Mouse (Mus musculus): ENCODE data around the gene Gm10715. TPM values are rescaled to one million over a fixed set of nuclear protein-coding genes. Genes with fewer than 3 reads are reported as not detected.
"Not testable (repeated sequence)": the region's sequence is repeated elsewhere in the genome, so short reads cannot be mapped to it uniquely, and the experiment has no call there.

The Gm10715 gene
- total and polyA plus RNA-seq, 2 experiments: not detected

DNA sequence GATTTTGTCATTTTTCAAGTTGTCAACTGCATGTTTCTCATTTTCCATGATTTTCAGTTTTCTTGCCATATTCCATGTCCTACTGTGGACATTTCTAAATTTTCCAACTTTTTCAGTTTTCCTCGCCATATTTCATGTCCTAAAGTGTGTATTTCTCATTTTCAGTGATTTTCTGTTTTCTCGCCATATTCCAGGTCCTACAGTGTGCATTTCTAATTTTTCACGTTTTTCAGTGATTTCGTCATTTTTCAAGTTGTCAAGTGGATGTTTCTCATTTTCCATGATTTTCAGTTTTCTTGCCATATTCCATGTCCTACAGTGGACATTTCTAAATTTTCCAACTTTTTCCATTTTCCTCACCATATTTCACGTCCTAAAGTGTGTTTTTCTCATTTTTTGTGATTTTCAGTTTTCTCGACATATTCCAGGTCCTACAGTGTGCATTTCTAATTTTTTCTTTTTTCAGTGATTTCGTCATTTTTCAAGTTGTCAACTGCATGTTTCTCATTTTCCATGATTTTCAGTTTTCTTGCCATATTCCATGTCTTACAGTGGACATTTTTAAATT lies 24.5 kb upstream of the Gm10715 start:
- not testable (repeated sequence) for H3K4me3 ChIP-seq (ENCODE audit: insufficient read depth, low read depth, low read length); H3K79me2 ChIP-seq (ENCODE audit: control insufficient read depth, insufficient read depth, low read length); H3K36me3 ChIP-seq (ENCODE audit: control insufficient read depth, insufficient read depth, low read length); H3K9ac ChIP-seq (ENCODE audit: low read depth, low read length); H3K4me1 ChIP-seq (ENCODE audit: control insufficient read depth, insufficient read depth, low read length); DNase-seq (ENCODE audit: extremely low read depth, low read depth, low spot score); H3K27me3 ChIP-seq (ENCODE audit: control insufficient read depth, insufficient read depth, low read length); H3K27ac ChIP-seq (replicated peaks; ENCODE audit: insufficient read depth, low read depth, low read length)
- 86% methylated on average over 3 of the region's 7 CpGs for WGBS

- H3K27me3 ChIP-seq (ENCODE audit: control insufficient read depth, insufficient read depth, low read length); H3K4me3 ChIP-seq (ENCODE audit: insufficient read depth, low read depth, low read length); DNase-seq (ENCODE audit: extremely low read depth, low read depth, low spot score); H3K4me1 ChIP-seq (ENCODE audit: control insufficient read depth, insufficient read depth, low read length); H3K36me3 ChIP-seq (ENCODE audit: control insufficient read depth, insufficient read depth, low read length); H3K27ac ChIP-seq (replicated peaks; ENCODE audit: insufficient read depth, low read depth, low read length); H3K79me2 ChIP-seq (ENCODE audit: control insufficient read depth, insufficient read depth, low read length); H3K9ac ChIP-seq (ENCODE audit: low read depth, low read length): not testable (repeated sequence)
- WGBS: no CpG with 5 or more reads among the region's 11 CpGs
Observed at GRCm38 (mm10) chr9:3012733-3013279, 23.9 kb upstream of the Gm10715 start, which contains the start of gene Gm10721. TSS of gene Gm10721 (plus strand) at chr9:3013140.

- not testable (repeated sequence) for DNase-seq (ENCODE audit: extremely low read depth, low read depth, low spot score); H3K4me1 ChIP-seq (ENCODE audit: control insufficient read depth, insufficient read depth, low read length); H3K27me3 ChIP-seq (ENCODE audit: control insufficient read depth, insufficient read depth, low read length); H3K36me3 ChIP-seq (ENCODE audit: control insufficient read depth, insufficient read depth, low read length); H3K27ac ChIP-seq (replicated peaks; ENCODE audit: insufficient read depth, low read depth, low read length); H3K4me3 ChIP-seq (ENCODE audit: insufficient read depth, low read depth, low read length); H3K79me2 ChIP-seq (ENCODE audit: control insufficient read depth, insufficient read depth, low read length); H3K9ac ChIP-seq (ENCODE audit: low read depth, low read length)
- WGBS: 66% methylated on average over 5 of the region's 9 CpGs
Observed at GRCm38 (mm10) chr9:3015354-3015753, 21.3 kb upstream of the Gm10715 start, which contains the start of gene Gm10720. TSS of gene Gm10720 (plus strand) at chr9:3015654.

- not testable (repeated sequence) for DNase-seq (ENCODE audit: extremely low read depth, low read depth, low spot score); H3K9ac ChIP-seq (ENCODE audit: low read depth, low read length); H3K79me2 ChIP-seq (ENCODE audit: control insufficient read depth, insufficient read depth, low read length); H3K27ac ChIP-seq (replicated peaks; ENCODE audit: insufficient read depth, low read depth, low read length); H3K36me3 ChIP-seq (ENCODE audit: control insufficient read depth, insufficient read depth, low read length); H3K27me3 ChIP-seq (ENCODE audit: control insufficient read depth, insufficient read depth, low read length); H3K4me3 ChIP-seq (ENCODE audit: insufficient read depth, low read depth, low read length); H3K4me1 ChIP-seq (ENCODE audit: control insufficient read depth, insufficient read depth, low read length)
- 79% methylated on average over 6 of the region's 6 CpGs for whole genome bisulfite sequencing
Observed at GRCm38 (mm10) chr9:3015896-3016295, 20.8 kb upstream of the Gm10715 start.

DNA sequence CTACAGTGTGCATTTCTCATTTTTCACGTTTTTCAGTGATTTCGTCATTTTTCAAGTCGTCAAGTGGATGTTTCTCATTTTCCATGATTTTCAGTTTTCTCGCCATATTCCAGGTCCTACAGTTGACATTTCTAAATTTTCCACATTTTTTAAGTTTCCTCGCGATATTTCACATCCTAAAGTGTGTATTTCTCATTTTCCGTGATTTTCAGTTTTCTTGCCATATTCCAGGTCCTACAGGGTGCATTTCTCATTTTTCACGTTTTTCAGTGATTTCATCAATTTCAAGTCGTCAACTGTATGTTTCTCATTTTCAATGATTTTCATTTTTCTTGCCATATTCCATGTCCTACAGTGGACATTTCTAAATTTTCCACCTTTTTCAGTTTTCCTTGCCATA lies 19.6 kb upstream of the Gm10715 start, which contains the start of gene Gm10719:
Gm10719 (plus strand) TSS at position 301 of the 400 bp plus-strand sequence.
- not testable (repeated sequence) for H3K36me3 ChIP-seq (ENCODE audit: control insufficient read depth, insufficient read depth, low read length); DNase-seq (ENCODE audit: extremely low read depth, low read depth, low spot score); H3K27ac ChIP-seq (replicated peaks; ENCODE audit: insufficient read depth, low read depth, low read length); H3K9ac ChIP-seq (ENCODE audit: low read depth, low read length); H3K27me3 ChIP-seq (ENCODE audit: control insufficient read depth, insufficient read depth, low read length); H3K4me3 ChIP-seq (ENCODE audit: insufficient read depth, low read depth, low read length); H3K4me1 ChIP-seq (ENCODE audit: control insufficient read depth, insufficient read depth, low read length); H3K79me2 ChIP-seq (ENCODE audit: control insufficient read depth, insufficient read depth, low read length)
- WGBS: 69% methylated on average over 1 of the region's 9 CpGs

- H3K4me1 ChIP-seq (ENCODE audit: control insufficient read depth, insufficient read depth, low read length); H3K4me3 ChIP-seq (ENCODE audit: insufficient read depth, low read depth, low read length); H3K36me3 ChIP-seq (ENCODE audit: control insufficient read depth, insufficient read depth, low read length); H3K9ac ChIP-seq (ENCODE audit: low read depth, low read length); H3K79me2 ChIP-seq (ENCODE audit: control insufficient read depth, insufficient read depth, low read length); DNase-seq (ENCODE audit: extremely low read depth, low read depth, low spot score); H3K27me3 ChIP-seq (ENCODE audit: control insufficient read depth, insufficient read depth, low read length); H3K27ac ChIP-seq (replicated peaks; ENCODE audit: insufficient read depth, low read depth, low read length): not testable (repeated sequence)
- WGBS: 63% methylated on average over 9 of the region's 9 CpGs
Observed at GRCm38 (mm10) chr9:3018944-3019343, 17.7 kb upstream of the Gm10715 start.

- H3K27ac ChIP-seq (replicated peaks; ENCODE audit: insufficient read depth, low read depth, low read length); H3K79me2 ChIP-seq (ENCODE audit: control insufficient read depth, insufficient read depth, low read length); H3K36me3 ChIP-seq (ENCODE audit: control insufficient read depth, insufficient read depth, low read length); H3K27me3 ChIP-seq (ENCODE audit: control insufficient read depth, insufficient read depth, low read length); DNase-seq (ENCODE audit: extremely low read depth, low read depth, low spot score); H3K4me1 ChIP-seq (ENCODE audit: control insufficient read depth, insufficient read depth, low read length); H3K9ac ChIP-seq (ENCODE audit: low read depth, low read length); H3K4me3 ChIP-seq (ENCODE audit: insufficient read depth, low read depth, low read length): not testable (repeated sequence)
- 79% methylated on average over 17 of the region's 19 CpGs for WGBS
Observed at GRCm38 (mm10) chr9:3019835-3020727, 16.6 kb upstream of the Gm10715 start.

DNA sequence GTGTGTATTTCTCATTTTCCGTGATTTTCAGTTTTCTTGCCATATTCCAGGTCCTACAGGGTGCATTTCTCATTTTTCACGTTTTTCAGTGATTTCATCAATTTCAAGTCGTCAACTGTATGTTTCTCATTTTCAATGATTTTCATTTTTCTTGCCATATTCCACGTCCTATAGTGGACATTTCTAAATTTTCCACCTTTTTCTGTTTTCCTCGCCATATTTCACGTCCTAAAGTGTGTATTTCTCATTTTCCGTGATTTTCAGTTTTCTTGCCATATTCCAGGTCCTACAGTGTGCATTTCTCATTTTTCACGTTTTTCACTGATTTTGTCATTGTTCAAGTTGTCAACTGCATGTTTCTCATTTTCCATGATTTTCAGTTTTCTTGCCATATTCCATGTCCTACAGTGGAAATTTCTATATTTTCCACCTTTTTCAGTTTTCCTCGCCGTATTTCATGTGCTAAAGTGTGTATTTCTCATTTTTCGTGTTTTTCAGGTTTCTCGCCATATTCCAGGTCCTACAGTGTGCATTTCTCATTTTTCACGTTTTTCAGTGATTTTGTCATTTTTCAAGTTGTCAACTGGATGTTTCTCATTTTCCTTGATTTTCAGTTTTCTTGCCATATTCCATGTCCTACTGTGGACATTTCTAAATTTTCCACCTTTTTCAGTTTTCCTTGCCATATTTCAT lies 14.2 kb upstream of the Gm10715 start:
- H3K27ac ChIP-seq (replicated peaks; ENCODE audit: insufficient read depth, low read depth, low read length); H3K36me3 ChIP-seq (ENCODE audit: control insufficient read depth, insufficient read depth, low read length); H3K4me3 ChIP-seq (ENCODE audit: insufficient read depth, low read depth, low read length); H3K79me2 ChIP-seq (ENCODE audit: control insufficient read depth, insufficient read depth, low read length); H3K27me3 ChIP-seq (ENCODE audit: control insufficient read depth, insufficient read depth, low read length); H3K9ac ChIP-seq (ENCODE audit: low read depth, low read length); H3K4me1 ChIP-seq (ENCODE audit: control insufficient read depth, insufficient read depth, low read length): not testable (repeated sequence)
- DNase-seq (ENCODE audit: extremely low read depth, low read depth, low spot score): peak; percentile 31
- 74% methylated on average over 11 of the region's 13 CpGs for WGBS

Measured in liver, adult 2 months (tissue).